Mouse (Mus musculus) lung, postnatal 0 days (tissue): ENCODE results near the gene Gsx2.

ENCODE experiments used
- CTCF ChIP-seq: IDR thresholded peaks from 2 replicates; pipeline ENCODE4 v1.5.1; 2016; ENCODE audit warnings: antibody characterized with exemption, mild to moderate bottlenecking
- EP300 ChIP-seq: IDR thresholded peaks from 2 replicates; pipeline ENCODE4 v1.6.1; 2016; ENCODE audit warnings: antibody characterized with exemption, mild to moderate bottlenecking, control low read depth

DNA sequence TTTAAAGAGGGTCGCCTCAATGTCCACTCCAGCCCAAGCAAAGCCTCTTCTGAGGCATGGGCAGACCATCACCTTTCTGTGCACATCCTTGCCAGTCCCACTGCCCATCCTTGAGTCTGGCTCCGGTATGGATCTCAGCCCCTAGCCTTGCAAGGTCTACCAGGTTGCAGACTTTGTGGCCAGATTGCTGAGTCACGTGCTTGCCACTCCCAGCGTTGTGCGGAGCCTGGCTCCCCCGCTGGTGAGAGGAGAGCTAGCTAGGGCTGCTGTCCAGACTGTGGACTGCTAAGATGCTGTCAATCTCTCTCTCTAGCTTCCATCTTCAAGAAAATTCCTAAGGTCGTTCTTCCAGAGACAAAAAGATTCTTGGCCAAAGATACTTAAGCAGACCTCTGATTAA lies 4.2 kb downstream of the Gsx2 start:
- peak; percentile 37 for TF ChIP-seq CTCF
- no peak for TF ChIP-seq EP300
